Mouse (Mus musculus) fibroblast of lung, adult 2 months (primary cell): ENCODE measurements around the gene D1Pas1.

Experiments used
- DNase-seq: peaks from one replicate; pipeline ENCODE4 v3.0.0-alpha.2; 2011; ENCODE audit warnings: low read depth

The D1Pas1 gene

DNA sequence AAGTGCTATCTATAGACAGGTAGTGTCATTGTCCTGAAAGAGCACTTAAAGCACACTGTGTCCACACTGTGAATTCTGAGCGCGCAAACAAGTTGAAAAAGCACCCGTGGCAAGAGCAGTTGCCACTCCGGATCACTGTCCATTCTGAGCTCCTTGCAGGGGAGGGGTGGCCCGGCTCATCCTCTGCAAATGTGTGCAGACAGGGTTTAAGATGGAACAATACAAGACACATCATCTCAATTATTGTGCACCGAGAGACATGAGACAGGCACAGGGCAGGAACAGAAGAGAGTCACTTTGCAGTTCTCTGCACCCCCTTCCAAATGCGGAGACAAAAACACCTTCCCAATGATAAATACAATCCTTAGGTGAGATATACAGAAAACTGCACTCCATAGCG is 19.3 kb downstream of the D1Pas1 start:
- no peak for DNase-seq

DNA sequence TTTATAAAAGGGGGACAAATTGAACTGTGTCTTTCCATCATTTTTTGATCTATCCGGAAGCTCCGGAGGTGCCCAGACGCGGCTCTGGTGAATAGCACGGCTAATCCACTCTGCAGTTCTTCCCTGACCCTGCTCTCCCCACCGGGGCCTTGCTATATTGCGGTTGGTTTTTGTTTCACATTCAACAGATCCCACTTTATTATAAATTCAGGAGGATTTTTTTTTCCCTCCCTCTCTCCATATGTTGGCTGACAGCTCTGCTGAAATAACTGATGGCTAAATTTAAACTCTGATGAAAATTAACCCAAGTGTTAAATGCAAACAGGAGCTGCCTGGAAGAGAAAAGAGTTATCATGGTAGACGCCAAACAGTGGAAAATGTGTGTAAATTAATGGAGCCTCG is 21.1 kb downstream of the D1Pas1 start:
- no peak for DNase-seq

DNA sequence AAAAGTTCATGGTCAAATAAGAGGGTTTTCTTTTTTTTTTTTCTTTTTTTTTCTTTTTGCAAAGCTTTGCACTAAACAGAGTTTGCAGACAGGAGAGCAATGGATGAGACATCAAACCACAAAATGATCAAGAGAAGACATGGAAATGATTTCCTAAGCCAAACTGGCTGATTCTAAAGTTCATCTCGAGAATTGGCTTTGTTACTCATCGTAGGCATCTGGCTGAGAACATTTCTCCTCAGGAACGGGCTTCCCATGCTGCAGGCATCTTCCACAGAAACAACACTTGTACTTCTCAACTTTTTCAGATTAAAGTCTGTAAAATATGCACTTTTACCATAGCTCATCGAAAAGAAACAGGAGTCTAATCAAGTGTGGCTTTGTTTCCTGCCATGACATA is 21.6 kb downstream of the D1Pas1 start:
- peak; percentile 9 for DNase-seq

GRCm38 (mm10) chr1:186991473-186991872 is 24.3 kb downstream of the D1Pas1 start:
- DNase-seq = no peak

GRCm38 (mm10) chr1:186992113-186992512 is 24.9 kb downstream of the D1Pas1 start:
- no peak for DNase-seq

DNA sequence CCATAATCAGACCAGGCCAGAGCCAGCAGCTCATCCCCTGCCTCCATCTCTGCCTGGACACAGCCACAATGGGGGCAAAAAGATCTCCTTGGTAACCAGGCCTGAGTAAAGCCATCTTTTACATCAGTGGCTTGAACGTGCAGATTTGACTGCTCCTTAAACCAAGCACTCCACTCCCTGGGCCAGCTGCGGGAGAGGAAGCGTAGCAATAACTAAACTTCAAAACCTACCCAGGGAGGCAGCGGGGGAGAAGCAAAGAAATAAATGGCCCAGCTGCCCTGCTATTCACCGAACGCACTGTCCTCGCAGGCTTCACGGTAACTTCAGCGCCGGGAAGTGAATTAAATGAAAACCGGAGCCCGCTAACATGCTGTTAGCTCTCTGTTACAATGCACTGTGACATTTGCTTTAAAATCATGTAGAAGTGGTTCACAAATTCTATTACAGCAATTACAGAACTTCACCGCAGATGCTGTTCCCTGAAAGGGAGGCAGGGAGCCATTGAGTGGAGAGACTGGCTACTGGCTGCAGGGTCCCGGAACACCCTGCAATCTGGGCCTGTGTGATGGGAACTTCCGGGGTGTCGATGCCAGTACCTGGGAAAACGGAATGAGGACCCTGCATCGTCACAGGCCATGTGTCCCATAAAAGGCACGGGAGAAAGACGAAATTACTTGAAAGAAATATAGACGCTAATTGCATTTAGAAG is 30.5 kb downstream of the D1Pas1 start:
- no peak for DNase-seq

- DNase-seq = no peak
These were observed 36.2 kb downstream of the D1Pas1 start for GRCm38 (mm10) chr1:187003441-187003861.

GRCm38 (mm10) chr1:187004306-187004705 is 37.1 kb downstream of the D1Pas1 start:
- no peak for DNase-seq

- DNase-seq = no peak
These were observed 39.2 kb downstream of the D1Pas1 start for GRCm38 (mm10) chr1:187006227-187006925.

DNA sequence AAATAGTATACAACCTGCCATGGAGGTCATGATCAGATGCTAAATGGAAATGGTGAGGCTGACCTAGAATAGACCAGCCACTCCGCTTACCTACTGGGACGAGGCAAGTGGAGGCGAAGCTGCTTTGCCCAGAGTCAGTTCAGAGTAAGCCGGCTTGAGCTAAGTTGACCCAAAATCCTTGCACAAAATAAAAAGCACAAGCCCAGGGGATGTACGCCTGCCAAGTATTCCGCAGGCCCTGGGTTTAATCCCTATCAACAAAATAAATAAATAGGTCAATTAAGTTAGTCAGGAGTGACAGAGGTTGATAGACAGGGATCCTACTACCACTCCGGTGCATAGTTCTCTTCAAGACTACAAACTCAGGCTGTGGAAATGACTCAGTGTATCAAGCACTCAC is 41.0 kb downstream of the D1Pas1 start:
- no peak for DNase-seq

- DNase-seq = no peak
These were observed 42.9 kb downstream of the D1Pas1 start for GRCm38 (mm10) chr1:187010071-187010470.

DNA sequence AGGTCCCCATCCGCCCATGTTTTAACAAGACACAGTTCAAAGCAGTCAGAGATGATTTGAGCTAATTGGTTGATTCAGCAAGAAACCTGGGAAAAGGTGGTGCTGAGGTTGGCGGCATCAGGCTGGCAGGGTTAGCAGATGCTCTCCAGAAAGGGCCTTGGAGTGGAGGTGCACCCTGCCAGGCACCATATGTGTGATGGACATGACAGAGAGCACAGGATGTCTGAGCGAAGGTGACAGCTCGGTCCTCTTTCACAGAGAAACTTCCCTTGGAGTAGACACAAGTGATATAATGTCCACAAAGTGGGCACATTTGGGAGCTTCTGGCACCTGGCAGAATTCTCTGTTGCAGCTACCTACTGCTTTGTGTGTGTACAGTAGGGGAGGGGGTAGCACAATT is 44.4 kb downstream of the D1Pas1 start:
- DNase-seq = no peak

DNA sequence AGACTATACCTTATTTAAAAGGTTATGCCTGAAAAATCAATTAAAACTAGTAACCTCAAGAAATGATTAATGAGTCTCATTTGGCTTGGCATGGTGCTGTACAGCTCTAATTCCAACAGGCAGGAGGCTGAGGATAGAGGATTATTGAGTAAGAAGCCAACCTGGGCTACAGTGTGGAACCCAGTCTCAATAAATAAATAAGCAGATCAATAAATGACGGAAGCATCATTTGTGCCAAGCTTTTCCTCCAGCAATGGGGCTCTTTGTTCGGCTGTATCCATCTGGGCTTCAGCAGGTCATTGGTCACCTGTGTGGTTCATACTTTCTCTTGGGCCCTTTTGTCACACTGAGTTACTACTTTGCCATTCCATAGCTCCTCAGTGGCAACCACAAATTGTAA is 46.9 kb downstream of the D1Pas1 start:
- DNase-seq = no peak

- no peak for DNase-seq
These were observed 48.5 kb downstream of the D1Pas1 start for GRCm38 (mm10) chr1:187015673-187016072.

DNA sequence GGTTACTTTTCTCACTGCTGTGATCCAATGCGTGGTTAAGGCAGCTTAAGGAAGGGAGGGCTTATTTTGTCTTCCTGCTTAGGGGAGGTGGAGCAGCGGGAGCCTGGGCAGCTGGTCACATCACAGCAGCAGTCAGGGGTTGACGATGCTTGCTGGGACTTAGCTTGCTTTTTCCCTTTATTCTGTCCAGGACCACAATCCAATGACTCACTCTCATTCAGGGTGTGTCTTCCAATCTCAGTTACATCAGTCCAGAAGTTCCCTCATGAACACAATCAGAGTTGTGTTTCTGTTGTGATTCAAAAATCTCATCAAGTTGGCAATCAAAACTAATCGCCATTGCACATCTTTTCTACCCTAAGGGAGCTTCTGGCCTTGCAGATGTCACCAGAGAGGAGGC is 48.9 kb downstream of the D1Pas1 start:
- peak; percentile 11 for DNase-seq

DNA sequence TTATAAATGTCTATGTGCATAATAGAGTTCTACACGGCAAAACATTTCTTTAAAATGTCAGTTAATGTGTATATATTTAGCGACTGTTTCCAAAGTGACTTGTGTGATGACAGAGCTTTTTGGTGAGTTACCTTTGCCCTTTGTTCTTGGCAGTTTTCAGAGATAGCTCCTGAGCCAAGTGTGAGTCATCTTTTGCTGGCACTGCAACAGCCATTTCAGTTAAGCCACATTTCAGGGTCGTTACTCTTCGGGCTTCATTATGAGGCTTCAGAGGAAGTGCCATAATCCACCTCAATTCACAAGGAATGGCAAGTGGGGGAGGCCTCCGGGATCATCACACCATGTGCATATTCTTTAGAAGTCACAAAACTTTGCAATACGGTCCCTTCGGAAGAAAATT is 52.8 kb downstream of the D1Pas1 start:
- DNase-seq = peak; percentile 17
